Mouse (Mus musculus) C2C12 (cell line): Measurements from ENCODE around the gene Zfp184. TPM values are rescaled to one million over a fixed set of nuclear protein-coding genes. Genes with fewer than 3 reads are reported as not detected.

Experiments
- H3K27me3 ChIP-seq: one replicate; pipeline ENCODE4 v1.6.1; 2011; ENCODE audit not compliant: control insufficient read depth, insufficient read depth, insufficient read length
- H3K36me3 ChIP-seq: one replicate; pipeline ENCODE4 v1.6.1; 2011; ENCODE audit not compliant: control insufficient read depth, insufficient read depth
- H3K4me3 ChIP-seq: one replicate; pipeline ENCODE4 v1.5.1; 2011; ENCODE audit warnings: mild to moderate bottlenecking, control low read depth; ENCODE audit not compliant: poor library complexity, insufficient read depth, severe bottlenecking
- H3K79me2 ChIP-seq: one replicate; pipeline ENCODE4 v1.6.1; 2011; ENCODE audit not compliant: control insufficient read depth, insufficient read depth
- H3K79me3 ChIP-seq: one replicate; pipeline ENCODE4 v1.6.1; 2011; ENCODE audit warnings: low read depth, control low read depth
- H3ac ChIP-seq: one replicate; pipeline ENCODE3; 2011; ENCODE audit warnings: low read depth; ENCODE audit not compliant: control insufficient read depth, insufficient read length
- CEBPB ChIP-seq: IDR thresholded peaks from one replicate; pipeline ENCODE4 v1.6.1; 2011; ENCODE audit warnings: low read depth, mild to moderate bottlenecking, control low read depth, moderate library complexity
- CTCF ChIP-seq: IDR thresholded peaks from one replicate; pipeline ENCODE4 v1.5.1; 2011; ENCODE audit not compliant: control insufficient read depth, insufficient read depth, insufficient read length
- FOSL1 ChIP-seq: IDR thresholded peaks from one replicate; pipeline ENCODE4 v1.8.0; 2011; ENCODE audit warnings: mild to moderate bottlenecking, low read length; ENCODE audit not compliant: poor library complexity, insufficient read depth, severe bottlenecking
- MAX ChIP-seq: IDR thresholded peaks from one replicate; pipeline ENCODE4 v1.6.1; 2011; ENCODE audit warnings: mild to moderate bottlenecking, control low read depth
- MYOD1 ChIP-seq: IDR thresholded peaks from one replicate; pipeline ENCODE4 v1.6.1; 2011; ENCODE audit warnings: low read depth; ENCODE audit not compliant: control insufficient read depth, insufficient read length
- MYOG ChIP-seq: IDR thresholded peaks from one replicate; pipeline ENCODE4 v1.6.1; 2011; ENCODE audit not compliant: control insufficient read depth, insufficient read length; ENCODE audit errors: extremely low read depth
- USF1 ChIP-seq: IDR thresholded peaks from one replicate; pipeline ENCODE4 v1.6.1; 2011; ENCODE audit warnings: low read depth, mild to moderate bottlenecking, control low read depth, moderate library complexity
- polyA plus RNA-seq: library from polyadenylated mRNA; unstranded; fragments of >200 nt; fragmentation: generic; extraction: Trizol; gene quantifications from one replicate; pipeline ENCODE4 v1.2.1, GENCODE M21; 2012; ENCODE audit warnings: missing spikeins

Zfp184 gene
- polyA plus RNA-seq, 1 experiment, result 1.4 TPM

DNA sequence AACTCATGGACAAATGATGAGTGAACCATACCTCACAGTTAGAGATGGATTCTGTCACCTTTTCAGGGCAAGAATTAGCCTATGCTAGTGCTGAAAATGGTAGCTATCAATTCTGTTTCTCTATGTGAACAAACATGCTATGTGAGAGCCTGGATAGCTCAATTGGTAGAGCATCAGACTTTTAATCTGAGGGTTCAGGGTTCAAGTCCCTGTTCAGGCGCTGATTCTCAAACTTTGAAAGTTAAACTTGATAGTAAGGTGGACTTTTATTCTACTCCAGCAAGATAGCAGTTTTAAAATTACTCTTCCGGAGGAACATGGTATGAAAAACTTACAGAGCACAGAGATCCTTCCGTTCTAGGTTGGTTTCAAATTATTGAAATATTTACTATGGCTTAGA is 26.7 kb downstream of the Zfp184 start:
- H3K36me3 ChIP-seq, result no peaks in the 10 kb centered on the region
- TF ChIP-seq FOSL1 (no peak), CTCF (no peak), MYOG (no peak), MAX (no peak), MYOD1 (no peak), CEBPB (no peak), USF1 (no peak)
- H3K79me3 ChIP-seq, result no peaks in the 10 kb centered on the region
- H3K27me3 ChIP-seq, result no peaks in the 10 kb centered on the region
- H3K79me2 ChIP-seq, result no peaks in the 10 kb centered on the region
- no peak overlapping the region for H3K4me3 ChIP-seq
- no peak overlapping the region for H3ac ChIP-seq

- TF ChIP-seq FOSL1, result no peak
- TF ChIP-seq CTCF, result peak; percentile 58
- TF ChIP-seq MYOD1, result no peak
- no peak for TF ChIP-seq MYOG
- no peak for TF ChIP-seq MAX
- H3K36me3 ChIP-seq, result no peaks in the 10 kb centered on the region
- H3K4me3 ChIP-seq, result peak overlapping the region; percentile 53
- H3K79me3 ChIP-seq, result no peaks in the 10 kb centered on the region
- H3K79me2 ChIP-seq, result no peaks in the 10 kb centered on the region
- peak overlapping the region; percentile 78 for H3ac ChIP-seq
- H3K27me3 ChIP-seq, result no peaks in the 10 kb centered on the region
Measured at GRCm38 (mm10) chr13:21974221-21974725, 29.4 kb downstream of the Zfp184 start.

DNA sequence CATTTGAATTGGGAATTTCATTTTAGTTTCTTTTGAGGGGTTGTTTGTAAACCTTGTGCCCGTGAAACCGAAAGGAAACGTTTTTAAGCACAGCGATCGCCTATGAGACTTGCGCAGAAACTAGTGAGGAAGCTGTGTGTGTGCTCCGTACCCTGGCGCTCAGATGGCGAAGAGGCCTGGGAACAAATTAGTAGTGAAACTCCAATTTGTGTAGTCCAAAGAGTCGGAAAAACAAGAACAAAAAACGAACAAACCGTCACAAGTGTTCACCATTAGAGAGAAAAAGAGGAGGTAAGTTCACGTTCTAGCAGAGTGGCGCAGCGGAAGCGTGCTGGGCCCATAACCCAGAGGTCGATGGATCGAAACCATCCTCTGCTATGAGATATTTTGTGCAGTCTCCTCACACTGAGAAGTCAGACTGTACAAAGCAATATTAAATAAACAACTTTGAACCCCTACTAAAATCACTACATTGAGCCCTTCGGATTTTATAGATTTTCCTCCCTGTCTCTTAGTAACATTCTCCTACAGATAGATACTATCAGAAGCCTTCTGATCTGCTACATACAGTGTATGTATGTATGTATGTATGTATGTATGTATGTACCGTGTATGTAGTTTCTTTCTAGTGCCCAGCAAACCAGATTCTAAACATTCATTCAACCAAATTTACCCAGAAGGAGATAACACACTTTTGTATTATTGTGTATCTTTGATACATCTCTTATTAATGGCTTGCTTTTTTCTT is 30.0 kb downstream of the Zfp184 start:
- Histone ChIP-seq H3K79me2 (no peaks in the 10 kb centered on the region), H3K4me3 (peak overlapping the region; percentile 53), H3ac (peak overlapping the region; percentile 78), H3K36me3 (no peaks in the 10 kb centered on the region), H3K27me3 (no peaks in the 10 kb centered on the region), H3K79me3 (no peaks in the 10 kb centered on the region)
- TF ChIP-seq CTCF, result no peak
- no peak for TF ChIP-seq MYOD1
- TF ChIP-seq USF1, result no peak
- TF ChIP-seq MAX, result no peak
- TF ChIP-seq MYOG, result no peak
- TF ChIP-seq CEBPB, result no peak
- no peak for TF ChIP-seq FOSL1

GRCm38 (mm10) chr13:21980981-21981802 is 36.3 kb downstream of the Zfp184 start, which contains the start of gene Pom121l2:
Gene Pom121l2, plus strand, starts transcription at chr13:21981194.
- H3K79me3 ChIP-seq, result no peaks in the 10 kb centered on the region
- H3K79me2 ChIP-seq, result no peaks in the 10 kb centered on the region
- no peak for TF ChIP-seq MYOG
- no peak for TF ChIP-seq MAX
- no peak for TF ChIP-seq CTCF
- no peak for TF ChIP-seq CEBPB
- no peak for TF ChIP-seq USF1
- no peak for TF ChIP-seq FOSL1
- no peaks in the 10 kb centered on the region for H3K36me3 ChIP-seq
- H3ac ChIP-seq, result no peak within 1 kb of the TSS
- H3K27me3 ChIP-seq, result peaks cover 9% of the 10 kb centered on the region
- H3K4me3 ChIP-seq, result no peak within 1 kb of the TSS

DNA sequence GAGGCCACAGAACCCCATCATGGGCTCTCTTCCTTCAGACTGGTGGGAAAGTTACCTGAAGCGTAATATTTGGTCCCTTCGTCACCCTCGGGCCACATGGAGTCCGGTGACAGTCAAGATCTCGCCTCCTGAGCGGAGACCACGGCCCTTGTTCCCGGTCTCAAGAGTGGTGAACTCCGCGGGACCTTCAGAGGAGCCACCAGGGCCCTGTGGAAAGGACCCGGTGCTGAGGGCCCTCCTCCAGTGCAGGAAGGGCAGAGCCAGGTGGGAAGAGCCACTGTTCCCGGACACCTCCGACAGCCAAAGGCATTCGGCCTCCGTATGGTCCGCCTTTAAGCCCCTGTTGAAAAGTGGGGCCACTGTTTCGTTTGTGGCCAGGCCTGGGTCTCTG is 36.9 kb downstream of the Zfp184 start:
- Histone ChIP-seq H3K79me3 (no peaks in the 10 kb centered on the region), H3K27me3 (peaks cover 9% of the 10 kb centered on the region), H3ac (no peak overlapping the region), H3K36me3 (no peaks in the 10 kb centered on the region), H3K4me3 (no peak overlapping the region), H3K79me2 (no peaks in the 10 kb centered on the region)
- no peak for TF ChIP-seq CEBPB
- TF ChIP-seq CTCF, result no peak
- no peak for TF ChIP-seq MYOD1
- TF ChIP-seq FOSL1, result no peak
- TF ChIP-seq USF1, result no peak
- TF ChIP-seq MAX, result no peak

- Histone ChIP-seq H3K79me3 (no peaks in the 10 kb centered on the region), H3ac (no peak overlapping the region), H3K36me3 (no peaks in the 10 kb centered on the region), H3K4me3 (no peak overlapping the region), H3K79me2 (no peaks in the 10 kb centered on the region), H3K27me3 (peaks cover 9% of the 10 kb centered on the region)
- TF ChIP-seq CTCF (no peak), MYOG (no peak), FOSL1 (no peak), CEBPB (no peak), USF1 (no peak), MAX (no peak), MYOD1 (no peak)
Measured at GRCm38 (mm10) chr13:21984486-21984885, 39.6 kb downstream of the Zfp184 start.
